8 mouse cellular contexts compared by ENCODE assay signal in the genomic region with DNA sequence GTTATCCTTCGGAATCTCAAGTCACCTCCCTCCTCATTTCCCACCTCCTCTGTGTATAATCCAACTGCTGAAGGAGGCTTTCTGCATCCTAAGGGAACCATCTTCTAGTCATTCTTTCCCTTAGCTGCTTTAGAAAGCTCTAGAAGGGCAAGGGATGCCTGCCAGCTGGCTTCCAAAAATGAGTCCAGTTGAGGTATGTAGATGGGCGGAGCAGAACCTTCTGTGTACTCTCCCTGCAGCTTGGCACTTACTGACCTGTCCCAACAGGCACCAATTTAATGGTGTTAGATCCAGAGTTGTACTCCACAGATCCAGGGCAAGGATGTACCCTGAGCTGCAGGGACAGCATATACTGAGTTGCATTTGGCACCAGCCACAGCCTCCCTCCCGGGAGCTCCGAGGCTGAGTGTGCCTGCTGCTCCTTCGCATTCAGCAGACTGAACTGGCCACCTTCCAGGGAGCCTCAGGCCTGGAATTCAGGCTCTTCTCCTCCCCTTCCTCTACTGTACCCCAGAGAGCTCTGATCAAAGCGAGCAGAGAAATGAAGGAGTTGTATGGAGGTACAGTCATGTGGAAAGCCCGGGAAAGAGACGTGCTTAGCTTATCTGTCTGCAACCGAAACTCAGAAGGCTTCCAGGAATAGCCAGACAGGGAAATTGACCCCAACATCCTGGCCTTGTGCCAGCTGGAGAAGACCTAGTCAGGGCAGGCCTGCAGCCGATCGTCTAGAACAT.
A peak's percentile ranks its signal among the peaks of the same experiment; 100 is the strongest.
DNase-seq lines count a peak whose midpoint lies in the region; ATAC-seq and TF ChIP-seq lines count a peak whose summit lies in the region.

No protein-coding gene starts in this region.

- WGBS in neural tube, embryonic 13.5 days: 47% methylated on average over 11 of the region's 11 CpGs
- WGBS in lung, postnatal 0 days: 18% methylated on average over 11 of the region's 11 CpGs

- no peaks in the 10 kb centered on the region for H3K27me3 ChIP-seq in neural tube, embryonic 13.5 days
- no peaks in the 10 kb centered on the region for H3K27me3 ChIP-seq in lung, postnatal 0 days (replicated peaks; ENCODE audit: insufficient read depth, low read length)

- TF ChIP-seq CTCF in layer of hippocampus, adult 2 months (conservative IDR thresholded peaks at IDR 0.05): no peak
- no peak for TF ChIP-seq CTCF in lung, postnatal 0 days (IDR thresholded peaks at IDR 0.05)

- intact Hi-C loops in heart, postnatal 25 days (cut with DNase I): loop anchor here (5.0 kb wide), 1 partner anchor 74 kb away; no protein-coding TSS in a partner anchor

- no peak overlapping the region for H3K4me3 ChIP-seq in neural tube, embryonic 13.5 days
- H3K4me3 ChIP-seq in layer of hippocampus, adult 2 months: no peak overlapping the region; the same call in 1 of the 2 replicates
- peak overlapping the region; percentile 10; the same call in 1 of the 2 replicates for H3K4me3 ChIP-seq in lung, postnatal 0 days (ENCODE audit: low read depth, low read length)

- H3K36me3 ChIP-seq in neural tube, embryonic 13.5 days: no peaks in the 10 kb centered on the region
- H3K36me3 ChIP-seq in lung, postnatal 0 days (ENCODE audit: insufficient read depth, low read length): no peaks in the 10 kb centered on the region

- DNase-seq in neural tube, embryonic 10.5 days (ENCODE audit: extremely low spot score, low spot score): no peak
- DNase-seq in frontal cortex, postnatal 10 days (ENCODE audit: low spot score in 2 of 2): peak; percentile 66 to 68
- peak; percentile 35 for DNase-seq in heart, postnatal 25 days (ENCODE audit: low spot score)
- peak; percentile 27 to 46 for DNase-seq in layer of hippocampus, adult 2 months (ENCODE audit: low spot score in 2 of 2)
- peak; percentile 68 for DNase-seq in lung, postnatal 0 days (ENCODE audit: low spot score)
- DNase-seq in telencephalon, adult 2 months (ENCODE audit: low read depth, low spot score): peak; percentile 60
- DNase-seq in thymus, postnatal 36 days: no peak

- ATAC-seq in neural tube, embryonic 13.5 days (ENCODE audit: low read depth): peak; percentile 83
- ATAC-seq in lung, postnatal 0 days: peak; percentile 24; the same call in 1 of the 2 replicates

- no peak overlapping the region; the same call in 1 of the 2 replicates for H3K4me2 ChIP-seq in neural tube, embryonic 13.5 days
- H3K4me2 ChIP-seq in lung, postnatal 0 days (replicated peaks; ENCODE audit: low read depth, low read length): peak overlapping the region; percentile 35

- TF ChIP-seq EP300 in lung, postnatal 0 days (IDR thresholded peaks at IDR 0.05): no peak

- H3K27ac ChIP-seq in neural tube, embryonic 13.5 days (replicated peaks): peak overlapping the region; percentile 25; the same call in 1 of the 2 replicates
- peak overlapping the region; percentile 43 for H3K27ac ChIP-seq in layer of hippocampus, adult 2 months
- H3K27ac ChIP-seq in lung, postnatal 0 days (ENCODE audit: low read length): no peak overlapping the region

- H3K4me1 ChIP-seq in neural tube, embryonic 13.5 days (replicated peaks): peaks cover 36% of the 10 kb centered on the region
- H3K4me1 ChIP-seq in lung, postnatal 0 days (ENCODE audit: insufficient read depth, low read depth, low read length): peaks cover 15% of the 10 kb centered on the region

- no peaks in the 10 kb centered on the region for H3K9me3 ChIP-seq in neural tube, embryonic 13.5 days
- H3K9me3 ChIP-seq in lung, postnatal 0 days (ENCODE audit: low read length): no peaks in the 10 kb centered on the region

- H3K9ac ChIP-seq in neural tube, embryonic 13.5 days: no peak overlapping the region
- H3K9ac ChIP-seq in lung, postnatal 0 days (replicated peaks; ENCODE audit: low read depth): no peak overlapping the region

Comparison
In these comparisons a context has a peak if more than half of its experiments do, and no peak if none do; other contexts are left out.
1. DNase-seq: peak in frontal cortex, postnatal 10 days (2 of 2), heart, postnatal 25 days (single experiment), layer of hippocampus, adult 2 months (2 of 2), lung, postnatal 0 days (single experiment) and telencephalon, adult 2 months (single experiment); none in neural tube, embryonic 10.5 days (single experiment) and thymus, postnatal 36 days (0 of 2).